11 mouse cellular contexts compared by ENCODE assay signal in the genomic region with DNA sequence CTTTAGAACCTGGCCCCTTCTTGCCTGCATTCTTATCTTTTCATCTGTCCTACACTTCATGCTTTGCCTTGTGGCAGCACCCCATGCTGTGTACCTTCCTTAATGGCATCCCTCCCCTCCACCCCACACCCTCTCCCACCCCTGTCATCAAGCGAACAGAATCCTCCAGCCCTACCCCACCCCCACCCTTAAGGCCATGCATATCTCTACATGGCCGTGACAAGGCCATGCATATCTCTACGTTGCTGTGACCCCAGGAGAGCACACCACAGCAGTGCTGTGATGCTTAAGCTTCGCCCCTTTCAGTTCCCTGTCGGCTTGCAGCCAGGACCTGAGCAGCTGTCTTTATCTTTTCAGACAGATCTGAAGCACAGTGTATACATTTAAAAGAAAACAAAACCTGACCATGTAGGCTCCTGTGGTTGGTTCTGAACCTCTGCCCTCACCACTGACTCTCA.
DNase-seq lines count a peak whose midpoint lies in the region; ATAC-seq and TF ChIP-seq lines count a peak whose summit lies in the region.
"Had no signal": no experiment of that assay in that cellular context is flagged by ENCODE, and none has a peak within 500 bp of the region (broad histone marks: within the 10 kb centered on the region; RNA-seq: fewer than 3 reads in every experiment).

No protein-coding gene starts in this region.

- no peaks in the 10 kb centered on the region for H3K4me1 ChIP-seq in hindbrain, embryonic 16.5 days (ENCODE audit: control insufficient read depth, insufficient read depth, low read depth, low read length)
- no peaks in the 10 kb centered on the region for H3K4me1 ChIP-seq in hindbrain, postnatal 0 days (ENCODE audit: insufficient read depth, low read length)
- no peaks in the 10 kb centered on the region for H3K4me1 ChIP-seq in forebrain, embryonic 11.5 days (replicated peaks; ENCODE audit: control insufficient read depth, insufficient read depth, low read length)

- H3K27ac ChIP-seq in hindbrain, embryonic 16.5 days (ENCODE audit: low read depth, low read length), result no peak overlapping the region
- H3K27ac ChIP-seq in hindbrain, postnatal 0 days, result no peak overlapping the region
- H3K27ac ChIP-seq in forebrain, embryonic 11.5 days (ENCODE audit: low read depth, low read length), result no peak overlapping the region
- H3K27ac ChIP-seq: heart, embryonic 15.5 days had no signal

- no peaks in the 10 kb centered on the region for H3K27me3 ChIP-seq in hindbrain, embryonic 16.5 days (replicated peaks; ENCODE audit: control insufficient read depth, insufficient read depth, low read length)
- no peaks in the 10 kb centered on the region for H3K27me3 ChIP-seq in hindbrain, postnatal 0 days (ENCODE audit: insufficient read depth, low read length)
- no peaks in the 10 kb centered on the region for H3K27me3 ChIP-seq in forebrain, embryonic 11.5 days (ENCODE audit: control insufficient read depth, insufficient read depth, low read length)
- H3K27me3 ChIP-seq: heart, embryonic 15.5 days had no signal

- H3K9ac ChIP-seq in hindbrain, embryonic 16.5 days (ENCODE audit: low read depth, low read length), result no peak overlapping the region
- H3K9ac ChIP-seq in hindbrain, postnatal 0 days (replicated peaks; ENCODE audit: low read length), result no peak overlapping the region
- no peak overlapping the region for H3K9ac ChIP-seq in forebrain, embryonic 11.5 days (ENCODE audit: low read length)
- H3K9ac ChIP-seq: heart, embryonic 15.5 days had no signal

- ATAC-seq in hindbrain, embryonic 16.5 days, result 0 out of 2 replicates have a peak, but pooled peaks have one; percentile 24
- no peak for ATAC-seq in hindbrain, postnatal 0 days
- peak; percentile 13 to 26; a peak in 1 of 4 replicates for ATAC-seq in hematopoietic stem cell, adult 5-6 weeks (replicated peaks in 1 of 2; ENCODE audit: insufficient read depth in 1 of 2, low FRiP score in 2 of 2, low TSS enrichment in 1 of 2, low read depth in 1 of 2, poor library complexity in 2 of 2, severe bottlenecking in 2 of 2)
- 0 out of 2 replicates have a peak, but pooled peaks have one; percentile 29 for ATAC-seq in monocyte, adult 5-6 weeks (replicated peaks; ENCODE audit: insufficient number of reproducible peaks, low FRiP score, low TSS enrichment, poor library complexity, severe bottlenecking)
- ATAC-seq in forebrain, embryonic 11.5 days (replicated peaks; ENCODE audit: low FRiP score), result no peak

- no peak for DNase-seq in hindbrain, postnatal 0 days (ENCODE audit: low spot score)
- DNase-seq in CD4-positive helper T cell, adult 2 months (ENCODE audit: low read depth, low spot score), result peak; percentile 60
- no peak for DNase-seq in lung, adult 18-20 months
- no peak for DNase-seq in layer of hippocampus, postnatal 25 days (ENCODE audit: extremely low spot score in 1 of 2, low spot score in 1 of 2)
- no peak for DNase-seq in forebrain, embryonic 11.5 days (ENCODE audit: low spot score)
- DNase-seq: gastrocnemius, postnatal 10 days; kidney, postnatal 10 days had no signal

- TF ChIP-seq CTCF in hindbrain, postnatal 0 days (IDR thresholded peaks at IDR 0.05; ENCODE audit: low read depth), result no peak

- no peak overlapping the region for H3K4me2 ChIP-seq in hindbrain, embryonic 16.5 days (ENCODE audit: low read length)
- H3K4me2 ChIP-seq in hindbrain, postnatal 0 days (ENCODE audit: low read depth, low read length), result no peak overlapping the region
- no peak overlapping the region for H3K4me2 ChIP-seq in forebrain, embryonic 11.5 days (ENCODE audit: low read depth, low read length, severe bottlenecking)
- H3K4me2 ChIP-seq: heart, embryonic 15.5 days had no signal

- H3K4me3 ChIP-seq in hindbrain, embryonic 16.5 days (ENCODE audit: low read length), result no peak overlapping the region
- no peak overlapping the region for H3K4me3 ChIP-seq in hindbrain, postnatal 0 days (ENCODE audit: low read length)
- no peak overlapping the region for H3K4me3 ChIP-seq in forebrain, embryonic 11.5 days (ENCODE audit: low read depth, low read length)
- H3K4me3 ChIP-seq: heart, embryonic 15.5 days had no signal

- no peaks in the 10 kb centered on the region for H3K36me3 ChIP-seq in hindbrain, embryonic 16.5 days (ENCODE audit: control insufficient read depth, insufficient read depth, low read length)
- H3K36me3 ChIP-seq in hindbrain, postnatal 0 days (ENCODE audit: insufficient read depth, low read length), result no peaks in the 10 kb centered on the region
- H3K36me3 ChIP-seq in forebrain, embryonic 11.5 days (ENCODE audit: control insufficient read depth, insufficient read depth, low read length), result no peaks in the 10 kb centered on the region
- H3K36me3 ChIP-seq: heart, embryonic 15.5 days had no signal

- H3K9me3 ChIP-seq in hindbrain, embryonic 16.5 days (ENCODE audit: control insufficient read depth, low read length), result no peaks in the 10 kb centered on the region
- no peaks in the 10 kb centered on the region for H3K9me3 ChIP-seq in hindbrain, postnatal 0 days (ENCODE audit: low read length)
- no peaks in the 10 kb centered on the region for H3K9me3 ChIP-seq in forebrain, embryonic 11.5 days (ENCODE audit: control insufficient read depth, low read length)
- H3K9me3 ChIP-seq: heart, embryonic 15.5 days had no signal

- 21% methylated on average over 5 of the region's 5 CpGs for WGBS in hindbrain, embryonic 16.5 days
- 25% methylated on average over 5 of the region's 5 CpGs for WGBS in hindbrain, postnatal 0 days
- 29% methylated on average over 5 of the region's 5 CpGs for WGBS in forebrain, embryonic 11.5 days

Comparison
In these comparisons a context has a peak if more than half of its experiments do, and no peak if none do; other contexts are left out.
1. ATAC-seq: peak in hindbrain, embryonic 16.5 days (single experiment), hematopoietic stem cell, adult 5-6 weeks (2 of 2) and monocyte, adult 5-6 weeks (single experiment); none in hindbrain, postnatal 0 days (single experiment) and forebrain, embryonic 11.5 days (single experiment).